Mouse (Mus musculus) right cerebral cortex, postnatal 25 days (tissue): ENCODE measurements around the gene Emp3.
"Not testable (repeated sequence)": the region's sequence is repeated elsewhere in the genome, so short reads cannot be mapped to it uniquely, and the experiment has no call there.

ENCODE experiments used
- DNase-seq: peaks from one replicate; pipeline ENCODE4 v3.0.0; 2022

The Emp3 gene

GRCm38 (mm10) chr7:45921242-45921621 is at the start of gene Emp3:
Gene Emp3, minus strand, starts transcription at chr7:45921404.
- DNase-seq: no peak

GRCm38 (mm10) chr7:45956611-45957010 is 35.4 kb upstream of the Emp3 start:
- DNase-seq: no peak

- no peak for DNase-seq
Measured at GRCm38 (mm10) chr7:45949061-45949460, 27.9 kb upstream of the Emp3 start.

DNA sequence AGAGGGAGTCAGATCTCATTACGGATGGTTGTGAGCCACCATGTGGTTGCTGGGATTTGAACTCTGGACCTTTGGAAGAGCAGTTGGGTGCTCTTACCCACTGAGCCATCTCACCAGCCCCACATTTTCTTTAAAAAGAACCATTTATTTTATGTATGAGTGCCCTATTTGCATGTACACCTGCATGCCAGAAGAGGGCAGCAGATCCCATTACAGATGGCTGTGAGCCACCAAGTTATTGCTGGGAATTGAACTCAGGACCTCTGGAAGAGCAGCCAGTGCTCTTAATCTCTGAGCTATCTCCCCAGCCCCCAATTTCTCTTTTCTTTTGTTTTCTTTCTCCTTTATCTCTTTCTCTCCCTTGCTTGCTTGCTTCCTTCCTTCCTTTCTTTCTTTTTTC is 22.1 kb upstream of the Emp3 start:
- not testable (repeated sequence) for DNase-seq

- DNase-seq: no peak
Measured at GRCm38 (mm10) chr7:45941986-45942385, 20.8 kb upstream of the Emp3 start.

DNA sequence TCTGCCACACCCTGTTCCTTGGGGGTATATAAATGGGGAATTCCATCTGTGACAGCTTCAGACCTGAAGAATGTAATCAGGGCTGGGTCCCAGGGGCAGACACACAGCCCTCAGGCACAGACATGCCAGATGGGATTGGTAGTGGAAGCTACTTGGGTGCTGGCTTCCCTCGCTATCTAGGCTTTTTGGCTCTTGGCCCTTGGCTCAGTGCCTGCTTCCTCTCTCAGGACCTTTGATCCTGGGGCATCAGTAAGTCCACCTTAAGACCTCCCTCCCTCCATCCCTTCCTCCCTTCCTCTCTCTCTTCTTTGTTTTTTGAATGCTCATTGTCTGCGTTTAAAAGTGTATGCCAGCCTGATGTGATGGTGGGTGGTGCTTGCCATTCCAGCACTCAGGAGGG is 18.6 kb upstream of the Emp3 start:
- DNase-seq: no peak

GRCm38 (mm10) chr7:45935114-45935513 is 13.9 kb upstream of the Emp3 start:
- DNase-seq: no peak

- not testable (repeated sequence) for DNase-seq
Measured at GRCm38 (mm10) chr7:45933766-45934165, 12.6 kb upstream of the Emp3 start.

DNA sequence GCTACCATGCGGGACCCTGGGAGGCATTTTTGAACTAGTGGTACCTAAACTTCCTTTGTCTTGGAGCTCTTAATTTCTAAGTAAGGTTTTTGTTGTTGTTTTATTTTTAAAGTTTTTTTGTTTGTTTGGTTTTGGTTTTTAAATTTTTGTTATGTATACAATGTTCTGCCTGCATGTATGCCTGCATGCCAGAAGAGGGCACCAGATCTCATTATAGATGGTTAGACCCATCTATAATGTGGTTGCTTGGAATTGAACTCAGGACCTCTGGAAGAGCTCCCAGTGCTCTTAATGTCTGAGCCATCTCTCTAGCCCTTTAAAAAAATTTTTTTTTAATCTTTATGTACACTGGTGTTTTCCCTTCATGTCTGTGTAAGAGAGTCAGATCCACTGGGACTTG is 8.5 kb upstream of the Emp3 start:
- DNase-seq: no peak

DNA sequence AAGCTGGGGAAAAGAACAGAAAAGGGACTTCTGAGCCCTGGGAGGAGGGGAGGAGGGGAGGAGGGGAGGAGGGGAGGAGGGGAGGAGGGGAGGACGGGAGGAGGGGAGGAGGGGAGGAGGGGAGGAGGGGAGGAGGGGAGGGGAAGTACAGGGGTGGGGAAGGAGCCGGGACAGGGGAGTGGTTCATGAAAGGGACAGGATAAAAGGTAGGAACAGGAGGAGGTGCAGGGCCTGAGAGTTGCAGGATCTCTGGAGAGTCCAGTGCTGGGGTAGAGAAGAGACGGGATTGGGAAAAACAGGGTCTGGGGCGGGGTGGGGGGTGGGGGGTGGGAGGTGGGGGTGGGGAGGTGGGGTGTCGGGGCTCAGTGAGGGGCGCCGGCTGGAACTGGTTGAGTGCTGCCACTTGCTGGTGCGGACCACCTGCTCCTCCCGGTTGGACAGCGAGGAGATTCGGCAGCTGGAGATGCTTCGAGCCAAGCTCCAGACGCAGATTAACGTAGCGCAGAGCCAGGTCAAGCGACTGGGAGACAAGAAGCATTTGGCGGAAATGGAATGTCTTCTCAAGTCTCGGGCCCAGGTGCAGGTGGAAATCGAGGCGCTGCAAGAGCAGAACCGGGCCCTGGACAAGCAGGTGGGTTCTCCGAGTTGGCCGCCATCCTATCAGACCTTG is 7.6 kb upstream of the Emp3 start:
- no peak for DNase-seq

- DNase-seq: no peak
Measured at GRCm38 (mm10) chr7:45924429-45924816, 3.2 kb upstream of the Emp3 start.

- DNase-seq: no peak
Measured at GRCm38 (mm10) chr7:45923762-45924428, 2.7 kb upstream of the Emp3 start, which contains the start of gene Ccdc114. Gene Ccdc114, plus strand, starts transcription at chr7:45924072.

DNA sequence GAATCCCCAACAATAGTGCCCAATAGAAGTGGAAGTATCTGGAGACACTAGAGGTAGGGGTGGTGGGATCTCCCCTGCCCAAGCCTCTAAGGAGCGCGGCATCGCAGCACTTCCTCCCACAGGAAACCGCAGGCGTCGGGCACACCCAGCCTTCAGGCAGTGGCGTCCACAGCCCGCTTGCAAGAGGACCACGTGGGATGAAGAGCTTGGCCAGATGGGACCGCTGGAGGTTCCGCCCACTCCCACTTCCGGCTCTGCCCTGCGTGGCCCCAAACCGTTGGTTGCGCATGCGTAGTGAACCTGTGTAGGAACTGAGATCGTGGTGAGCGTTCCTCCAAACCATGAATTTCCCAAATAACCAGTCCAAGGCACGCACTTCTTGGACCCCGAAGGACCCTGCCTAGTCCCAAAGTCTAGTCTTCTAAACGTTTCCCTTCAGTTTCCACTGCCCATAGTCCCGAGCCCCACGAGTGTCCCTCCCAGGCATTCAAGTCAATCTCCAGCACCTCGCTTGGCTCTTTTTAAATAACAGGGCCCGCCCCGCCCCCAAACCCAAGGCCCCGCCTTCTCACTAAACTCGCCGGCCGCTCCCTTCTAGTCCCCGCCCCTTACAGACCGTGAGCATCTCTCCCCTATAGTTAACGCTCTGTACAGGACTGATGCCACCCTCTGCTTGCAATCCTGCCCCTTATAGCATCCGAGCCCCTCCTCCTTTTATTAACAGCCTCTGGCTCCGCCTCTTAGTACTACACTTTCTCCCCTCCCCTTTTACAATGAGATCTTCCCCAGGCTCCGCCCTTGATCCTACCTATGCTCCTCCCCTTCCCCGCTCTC is 1.9 kb upstream of the Emp3 start:
- peak; percentile 90 for DNase-seq

DNA sequence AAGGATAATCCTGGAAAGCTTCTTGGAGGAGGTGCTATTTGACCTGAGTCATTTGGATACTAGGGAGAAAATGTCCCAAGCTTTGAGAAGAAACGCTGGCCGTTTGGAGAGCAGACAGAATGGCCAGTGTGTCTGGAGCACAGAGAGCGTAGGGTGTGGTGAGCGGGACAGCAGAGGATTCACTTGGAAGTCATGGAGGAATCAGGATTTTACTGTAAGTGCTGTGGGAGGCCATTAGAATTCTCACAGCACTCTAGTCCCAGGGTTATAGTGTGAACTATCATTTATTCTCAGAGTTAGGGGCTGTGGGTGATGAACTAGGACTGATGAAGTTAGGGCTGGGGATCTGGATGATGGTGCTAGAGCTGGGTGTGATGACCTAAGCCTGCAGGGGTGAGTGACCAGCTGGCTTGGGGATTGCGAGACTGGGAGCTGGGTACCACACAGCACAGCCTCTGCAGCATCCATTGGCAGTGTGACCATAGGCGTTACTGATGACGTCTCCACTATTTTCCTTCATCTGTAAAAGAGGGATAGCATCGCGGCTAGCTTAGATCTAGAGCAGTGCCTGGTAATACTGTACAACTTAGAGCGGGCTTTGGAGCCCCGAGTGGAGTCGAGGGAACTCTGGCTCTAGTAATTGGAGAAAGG is 871 bp upstream of the Emp3 start:
- no peak for DNase-seq

GRCm38 (mm10) chr7:45920583-45921241 is 492 bp downstream of the Emp3 start:
- DNase-seq: no peak

- no peak for DNase-seq
Measured at GRCm38 (mm10) chr7:45919761-45920160, 1.4 kb downstream of the Emp3 start.

DNA sequence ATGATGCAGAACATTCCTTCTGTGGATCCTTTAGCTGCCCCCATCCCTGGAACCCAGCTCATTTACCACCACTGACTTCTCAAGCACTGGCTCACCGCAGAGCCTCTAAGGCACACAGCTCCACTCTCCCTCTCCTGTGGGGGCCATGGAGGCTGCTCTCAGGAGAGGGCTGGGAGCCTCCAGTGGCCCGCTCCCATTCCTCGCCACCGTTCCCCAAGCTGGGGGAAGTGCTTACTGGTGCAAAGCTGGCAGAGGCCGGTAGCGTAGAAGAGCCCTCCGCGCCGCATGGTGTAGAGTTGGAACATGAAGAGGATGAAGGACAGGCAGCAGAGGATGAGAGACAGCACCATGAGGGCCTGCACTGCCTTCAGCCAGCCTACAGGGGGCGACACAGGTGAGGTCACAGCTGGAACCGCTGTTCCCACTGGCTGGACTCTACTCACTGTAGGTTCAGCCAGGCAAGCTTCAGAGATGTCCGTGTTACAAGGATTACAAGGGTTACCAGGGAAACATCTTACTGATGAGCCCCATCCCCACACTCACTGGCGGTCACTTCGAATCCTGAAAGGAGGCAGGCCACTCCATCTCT is 2.0 kb downstream of the Emp3 start:
- DNase-seq: no peak

GRCm38 (mm10) chr7:45917926-45918325 is 3.3 kb downstream of the Emp3 start:
- DNase-seq: no peak

GRCm38 (mm10) chr7:45917004-45917704 is 4.0 kb downstream of the Emp3 start:
- no peak for DNase-seq

GRCm38 (mm10) chr7:45916056-45917003 is 4.9 kb downstream of the Emp3 start:
- DNase-seq: peak; percentile 64
